Mouse (Mus musculus) forebrain, embryonic 12.5 days (tissue): ENCODE measurements around the gene Ociad1. TPM values are rescaled to one million over a fixed set of nuclear protein-coding genes. Genes with fewer than 3 reads are reported as not detected.
A peak's percentile ranks its signal among the peaks of the same experiment; 100 is the strongest.

Experiments used
- ATAC-seq: fragments of 200-750 bp; cut with Nextera tagmentation; 2 replicates; pipeline ENCODE4 v1.8.0; 2017; ENCODE audit warnings: moderate TSS enrichment; ENCODE audit not compliant: low FRiP score
- H3K27ac ChIP-seq: fragments of 300-500 bp; sonication (generic); 2 replicates; pipeline ENCODE4 v1.5.1; 2016; ENCODE audit warnings: mild to moderate bottlenecking
- H3K27me3 ChIP-seq: fragments of 300-500 bp; sonication (generic); 2 replicates; pipeline ENCODE4 v1.6.1; 2016; ENCODE audit warnings: mild to moderate bottlenecking
- H3K36me3 ChIP-seq: fragments of 300-500 bp; sonication (generic); replicated peaks from 2 replicates; pipeline ENCODE4 v1.6.1; 2016; ENCODE audit warnings: mild to moderate bottlenecking
- H3K4me1 ChIP-seq: fragments of 300-500 bp; sonication (generic); 2 replicates; pipeline ENCODE4 v1.6.1; 2016
- H3K4me2 ChIP-seq: fragments of 300-500 bp; sonication (generic); 2 replicates; pipeline ENCODE4 v1.6.1; 2016; ENCODE audit warnings: mild to moderate bottlenecking, moderate library complexity
- H3K4me3 ChIP-seq: fragments of 300-500 bp; sonication (generic); replicated peaks from 2 replicates; pipeline ENCODE4 v1.5.1; 2016; ENCODE audit warnings: mild to moderate bottlenecking
- H3K9ac ChIP-seq: fragments of 300-500 bp; sonication (generic); 2 replicates; pipeline ENCODE4 v1.6.1; 2016; ENCODE audit warnings: mild to moderate bottlenecking
- H3K9me3 ChIP-seq: fragments of 300-500 bp; sonication (generic); 2 replicates; pipeline ENCODE4 v1.6.1; 2016
- WGBS: fragments of 180-500 bp; shearing (Covaris S2); methylation state at CpG from one replicate; pipeline ENCODE4 v1.1.7; 2016; 5-methylcytosine and 5-hydroxymethylcytosine counted together
- polyA plus RNA-seq: library from polyadenylated mRNA; unstranded; fragments of >200 nt; fragmentation: Nextera tagmentation; extraction: Ambion mirVana; gene quantifications from 2 replicates; pipeline ENCODE4 v1.2.1, GENCODE M21; 2016

The Ociad1 gene
- polyA plus RNA-seq, 1 experiment from 2014 or later = 182 TPM

- peak overlapping the region; percentile 73 for H3K4me2 ChIP-seq
- H3K4me1 ChIP-seq = peaks cover 8% of the 10 kb centered on the region
- H3K9ac ChIP-seq = peak overlapping the region; percentile 85
- H3K27ac ChIP-seq = no peak overlapping the region
- no peak for ATAC-seq
- no peaks in the 10 kb centered on the region for H3K27me3 ChIP-seq
- WGBS = 15% methylated on average over 8 of the region's 8 CpGs
- peak overlapping the region; percentile 90 for H3K4me3 ChIP-seq
- no peaks in the 10 kb centered on the region for H3K9me3 ChIP-seq
- H3K36me3 ChIP-seq = peaks cover 25% of the 10 kb centered on the region
Observed at GRCm38 (mm10) chr5:73293458-73293827, 859 bp downstream of the Ociad1 start.

GRCm38 (mm10) chr5:73295016-73295415, 2.4 kb downstream of the Ociad1 start:
- H3K36me3 ChIP-seq = peaks cover 27% of the 10 kb centered on the region
- no peak overlapping the region for H3K4me3 ChIP-seq
- WGBS = 95% methylated on average over 7 of the region's 7 CpGs
- no peak overlapping the region for H3K9ac ChIP-seq
- no peaks in the 10 kb centered on the region for H3K27me3 ChIP-seq
- ATAC-seq = no peak
- no peaks in the 10 kb centered on the region for H3K9me3 ChIP-seq
- H3K27ac ChIP-seq = no peak overlapping the region
- peaks cover 8% of the 10 kb centered on the region for H3K4me1 ChIP-seq
- no peak overlapping the region for H3K4me2 ChIP-seq

DNA sequence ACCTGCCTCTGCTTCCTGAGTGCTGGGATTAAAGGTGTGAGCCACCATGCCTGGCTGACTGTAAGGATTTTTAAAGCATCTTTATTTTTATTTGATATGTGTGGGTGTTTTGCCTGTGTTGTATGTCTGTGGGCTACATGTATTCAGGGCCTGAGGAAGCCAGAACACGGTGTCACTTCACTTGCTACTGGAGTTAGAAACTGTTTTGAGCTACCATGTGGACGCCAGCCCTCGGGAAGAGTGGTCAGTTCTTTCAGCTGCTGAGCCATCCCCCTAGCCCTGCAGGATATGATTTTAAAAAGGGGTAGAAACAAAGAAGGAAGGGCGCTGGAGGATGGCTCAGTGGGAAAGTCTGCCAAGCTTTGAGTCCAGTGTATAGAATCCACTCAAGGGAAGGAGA, 3.3 kb downstream of the Ociad1 start:
- Histone ChIP-seq H3K4me2 (no peak overlapping the region), H3K27me3 (no peaks in the 10 kb centered on the region), H3K9ac (no peak overlapping the region), H3K36me3 (peaks cover 34% of the 10 kb centered on the region), H3K4me1 (peaks cover 8% of the 10 kb centered on the region), H3K4me3 (no peak overlapping the region), H3K9me3 (no peaks in the 10 kb centered on the region), H3K27ac (no peak overlapping the region)
- 83% methylated on average over 4 of the region's 4 CpGs for WGBS
- no peak for ATAC-seq

DNA sequence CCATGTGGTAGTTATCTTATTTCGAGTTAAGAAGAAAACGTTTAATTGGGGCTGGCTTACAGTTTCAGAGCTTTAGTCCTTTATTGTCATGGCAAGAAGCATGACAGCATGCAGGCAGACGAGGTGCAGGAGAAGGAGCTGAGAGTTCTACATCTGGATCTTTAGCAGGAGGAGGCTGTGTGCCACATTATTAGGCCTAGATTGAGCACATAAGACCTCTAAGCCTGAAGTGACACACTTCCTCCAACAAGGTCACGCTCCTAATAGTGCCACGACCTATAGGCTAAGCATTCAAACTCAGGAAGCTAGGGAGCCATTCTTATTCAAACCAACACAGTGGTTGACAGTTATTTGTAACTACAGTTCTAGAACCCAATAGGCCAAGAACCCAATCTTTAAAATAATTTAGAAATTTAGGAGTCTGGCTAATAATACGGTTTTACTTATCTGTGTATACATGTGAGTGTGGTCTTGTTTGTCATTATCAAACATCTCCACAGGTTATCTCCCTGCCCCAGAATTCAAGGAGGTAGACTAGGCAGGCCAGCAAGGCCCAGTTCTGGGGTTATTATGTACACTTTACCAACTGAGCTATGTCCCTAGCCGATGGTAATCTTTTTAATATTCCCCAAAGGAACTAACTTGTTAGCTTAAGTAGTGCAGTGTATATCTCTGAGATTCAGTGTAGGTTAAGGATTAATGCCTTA, 9.2 kb downstream of the Ociad1 start:
- Histone ChIP-seq H3K4me1 (no peaks in the 10 kb centered on the region), H3K4me3 (no peak overlapping the region), H3K36me3 (peaks cover 61% of the 10 kb centered on the region), H3K9me3 (no peaks in the 10 kb centered on the region), H3K27me3 (no peaks in the 10 kb centered on the region), H3K9ac (no peak overlapping the region), H3K4me2 (no peak overlapping the region), H3K27ac (no peak overlapping the region)
- ATAC-seq = no peak
- WGBS = 90% methylated on average over 7 of the region's 7 CpGs

GRCm38 (mm10) chr5:73304507-73304906, 11.9 kb downstream of the Ociad1 start:
- WGBS = 92% methylated on average over 12 of the region's 12 CpGs

DNA sequence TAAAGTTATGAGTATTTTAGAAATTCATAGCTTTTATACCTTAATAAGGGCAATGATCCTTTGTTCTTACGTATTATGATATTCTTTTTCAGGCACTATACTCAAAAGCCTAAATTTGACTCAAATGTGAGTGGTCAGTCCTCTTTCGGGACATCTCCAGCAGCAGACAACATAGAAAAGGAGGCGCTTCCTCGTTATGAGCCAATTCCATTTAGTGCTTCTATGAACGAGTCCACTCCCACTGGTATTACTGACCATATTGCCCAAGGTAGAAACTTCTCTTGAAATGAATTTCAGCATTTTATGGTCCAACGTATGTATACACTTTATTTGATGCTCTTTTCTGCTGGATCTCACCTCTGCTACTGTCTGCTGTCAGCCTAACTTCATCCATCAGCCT, 13.9 kb downstream of the Ociad1 start:
- 95% methylated on average over 6 of the region's 6 CpGs for WGBS
- peaks cover 78% of the 10 kb centered on the region for H3K36me3 ChIP-seq

More at GRCm38 (mm10) chr5:73304507-73304906, 11.9 kb downstream of the Ociad1 start:
- H3K4me1 ChIP-seq = no peaks in the 10 kb centered on the region
- H3K36me3 ChIP-seq = peaks cover 73% of the 10 kb centered on the region
- no peaks in the 10 kb centered on the region for H3K9me3 ChIP-seq
- ATAC-seq = no peak
- H3K4me2 ChIP-seq = no peak overlapping the region
- no peak overlapping the region for H3K4me3 ChIP-seq
- H3K9ac ChIP-seq = no peak overlapping the region
- no peak overlapping the region for H3K27ac ChIP-seq
- no peaks in the 10 kb centered on the region for H3K27me3 ChIP-seq

DNA sequence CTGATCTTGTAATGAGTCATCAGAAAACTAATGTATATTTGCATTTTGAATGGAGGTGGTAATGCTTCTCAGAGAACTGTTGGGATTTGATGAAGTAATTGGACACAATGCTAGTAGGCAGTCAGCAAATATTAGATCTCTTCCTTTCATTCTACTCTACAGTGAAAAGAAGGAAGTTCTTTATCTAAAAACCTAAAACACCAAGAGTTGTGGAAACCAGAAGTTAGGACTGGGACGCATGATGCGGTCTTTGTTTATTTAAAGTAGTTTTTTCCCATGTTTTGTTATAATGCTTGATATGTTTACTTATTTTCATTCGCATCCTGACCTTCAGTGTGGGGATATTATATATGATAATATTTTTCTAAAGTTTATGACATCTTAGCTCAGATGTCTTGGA, 14.7 kb downstream of the Ociad1 start:
- Histone ChIP-seq H3K36me3 (peaks cover 74% of the 10 kb centered on the region), H3K27ac (no peak overlapping the region), H3K9ac (no peak overlapping the region), H3K9me3 (no peaks in the 10 kb centered on the region), H3K27me3 (no peaks in the 10 kb centered on the region), H3K4me2 (no peak overlapping the region), H3K4me3 (no peak overlapping the region), H3K4me1 (no peaks in the 10 kb centered on the region)
- WGBS = 97% methylated on average over 3 of the region's 3 CpGs
- no peak for ATAC-seq

More for the DNA sequence above, 13.9 kb downstream of the Ociad1 start:
- H3K9me3 ChIP-seq = no peaks in the 10 kb centered on the region
- no peak overlapping the region for H3K9ac ChIP-seq
- no peak overlapping the region for H3K4me3 ChIP-seq
- H3K4me2 ChIP-seq = no peak overlapping the region
- no peaks in the 10 kb centered on the region for H3K27me3 ChIP-seq
- H3K4me1 ChIP-seq = no peaks in the 10 kb centered on the region
- ATAC-seq = no peak
- H3K27ac ChIP-seq = no peak overlapping the region

GRCm38 (mm10) chr5:73309496-73309895, 16.9 kb downstream of the Ociad1 start:
- no peak overlapping the region for H3K4me2 ChIP-seq
- H3K9me3 ChIP-seq = no peaks in the 10 kb centered on the region
- no peaks in the 10 kb centered on the region for H3K27me3 ChIP-seq
- whole genome bisulfite sequencing = 86% methylated on average over 4 of the region's 4 CpGs
- ATAC-seq = no peak
- H3K9ac ChIP-seq = no peak overlapping the region
- no peak overlapping the region for H3K27ac ChIP-seq
- H3K36me3 ChIP-seq = peaks cover 81% of the 10 kb centered on the region
- H3K4me1 ChIP-seq = no peaks in the 10 kb centered on the region
- no peak overlapping the region for H3K4me3 ChIP-seq

DNA sequence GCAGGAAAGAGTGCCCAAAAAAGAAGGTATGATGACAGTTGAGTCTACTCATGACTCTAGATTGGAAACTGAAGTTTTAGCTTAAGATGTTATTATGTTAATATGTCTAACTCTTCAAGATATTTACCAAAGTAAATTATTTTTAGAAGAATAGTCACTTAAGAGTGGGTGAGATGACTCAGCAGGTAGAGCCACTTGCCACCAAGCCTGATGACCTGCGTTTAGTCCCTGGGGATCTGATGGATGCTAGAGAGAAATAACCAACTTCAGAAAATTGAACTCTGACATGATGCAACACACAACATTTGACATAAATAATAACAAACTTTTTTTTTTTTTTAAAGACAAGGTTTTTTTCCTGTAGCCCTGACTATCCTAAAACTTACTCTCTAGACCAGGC, 17.8 kb downstream of the Ociad1 start:
- no peak for ATAC-seq
- Histone ChIP-seq H3K9ac (no peak overlapping the region), H3K36me3 (peaks cover 82% of the 10 kb centered on the region), H3K4me3 (no peak overlapping the region), H3K27ac (no peak overlapping the region), H3K9me3 (no peaks in the 10 kb centered on the region), H3K4me2 (no peak overlapping the region), H3K27me3 (no peaks in the 10 kb centered on the region), H3K4me1 (no peaks in the 10 kb centered on the region)
- WGBS = 95% methylated on average over 1 of the region's 1 CpGs

DNA sequence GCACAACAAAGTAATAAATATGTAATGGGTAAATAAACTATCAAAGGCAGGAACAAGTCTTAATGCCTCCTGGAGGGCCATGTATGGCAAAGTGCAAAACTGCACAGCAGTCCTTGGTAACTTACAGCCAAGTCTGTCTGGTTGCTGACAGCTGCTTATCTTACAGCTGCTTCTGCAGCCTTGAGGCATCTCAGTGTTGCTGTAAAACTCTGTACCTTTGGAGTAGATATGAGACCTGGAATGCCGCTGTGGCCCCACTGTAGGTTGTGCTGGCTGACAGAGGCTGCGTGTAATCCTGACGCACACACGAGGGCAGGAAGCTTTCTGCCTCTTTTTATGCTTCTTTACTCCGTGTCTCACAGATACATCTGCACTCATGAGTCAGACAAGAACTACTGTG, 18.9 kb downstream of the Ociad1 start:
- WGBS = 92% methylated on average over 5 of the region's 5 CpGs
- no peaks in the 10 kb centered on the region for H3K9me3 ChIP-seq
- H3K27me3 ChIP-seq = no peaks in the 10 kb centered on the region
- no peaks in the 10 kb centered on the region for H3K4me1 ChIP-seq
- H3K4me3 ChIP-seq = no peak overlapping the region
- no peak overlapping the region for H3K27ac ChIP-seq
- ATAC-seq = no peak
- peaks cover 84% of the 10 kb centered on the region for H3K36me3 ChIP-seq
- H3K9ac ChIP-seq = no peak overlapping the region
- no peak overlapping the region for H3K4me2 ChIP-seq

GRCm38 (mm10) chr5:73313591-73313990, 21.0 kb downstream of the Ociad1 start:
- Histone ChIP-seq H3K9ac (no peak overlapping the region), H3K4me3 (no peak overlapping the region), H3K27ac (no peak overlapping the region), H3K27me3 (no peaks in the 10 kb centered on the region), H3K36me3 (peaks cover 77% of the 10 kb centered on the region), H3K9me3 (no peaks in the 10 kb centered on the region), H3K4me2 (no peak overlapping the region), H3K4me1 (no peaks in the 10 kb centered on the region)
- no peak for ATAC-seq
- 95% methylated on average over 10 of the region's 10 CpGs for WGBS

DNA sequence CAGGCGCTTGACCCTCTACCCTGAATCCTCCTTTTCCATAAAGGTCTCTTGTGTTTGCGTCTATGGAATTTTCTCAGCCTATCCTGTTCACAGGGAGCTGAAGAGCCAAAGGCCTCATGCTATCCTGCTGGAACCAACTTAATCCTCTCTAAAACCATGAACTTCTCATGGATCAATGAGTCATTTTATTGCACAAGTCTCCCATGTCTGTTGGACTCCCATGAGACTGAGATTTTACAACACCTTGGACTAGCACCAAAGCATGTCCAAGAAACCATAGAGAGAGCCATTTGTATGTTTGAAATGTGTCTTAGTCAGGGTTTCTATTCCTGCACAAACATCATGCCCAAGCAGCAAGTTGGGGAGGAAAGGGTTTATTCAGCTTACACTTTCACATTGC, 22.1 kb downstream of the Ociad1 start:
- Histone ChIP-seq H3K4me3 (no peak overlapping the region), H3K9me3 (no peaks in the 10 kb centered on the region), H3K27me3 (no peaks in the 10 kb centered on the region), H3K9ac (no peak overlapping the region), H3K4me1 (no peaks in the 10 kb centered on the region), H3K4me2 (no peak overlapping the region), H3K27ac (no peak overlapping the region), H3K36me3 (peaks cover 70% of the 10 kb centered on the region)
- no peak for ATAC-seq
- WGBS = 92% methylated on average over 2 of the region's 2 CpGs

- Histone ChIP-seq H3K27ac (no peak overlapping the region), H3K4me3 (no peak overlapping the region), H3K4me1 (no peaks in the 10 kb centered on the region), H3K4me2 (no peak overlapping the region), H3K27me3 (no peaks in the 10 kb centered on the region), H3K36me3 (peaks cover 33% of the 10 kb centered on the region), H3K9me3 (no peaks in the 10 kb centered on the region), H3K9ac (no peak overlapping the region)
- WGBS = 95% methylated on average over 5 of the region's 5 CpGs
- no peak for ATAC-seq
Observed at GRCm38 (mm10) chr5:73319306-73319705, 26.7 kb downstream of the Ociad1 start.
